Mouse (Mus musculus) T-helper 17 cell (primary cell): ENCODE results near the gene Sptbn4.

Experiments used
- in situ Hi-C, 2 experiments: fragments of 300-600 bp; cut with MboI, MseI; formaldehyde crosslinking; loops; 1 replicate in 1 of 2; 2 replicates in 1 of 2; pipeline ENCODE4 v1.15.1; 2025; ENCODE audit warnings: high pct_unique_total_duplicates in 2 of 2

Gene Sptbn4

DNA sequence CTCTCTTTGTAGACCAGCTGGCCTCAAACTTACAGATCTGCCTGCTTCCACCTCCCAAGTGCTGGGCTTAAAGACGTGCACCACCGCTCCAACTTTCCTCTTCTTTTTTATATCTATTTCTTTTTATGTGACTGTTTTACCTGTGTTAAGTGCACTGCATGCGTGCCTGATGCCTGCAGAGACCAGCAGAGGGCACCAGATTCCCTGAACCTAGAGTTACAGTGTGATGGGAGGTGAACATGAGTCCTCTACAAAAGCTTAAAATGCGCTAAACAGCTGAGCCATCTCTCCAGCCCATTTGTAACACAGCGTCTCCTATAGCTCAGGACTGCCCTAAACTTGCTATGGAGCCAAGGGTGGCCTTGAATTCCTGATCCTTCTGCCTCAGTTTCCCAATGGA is 9.9 kb downstream of the Sptbn4 start:
- in situ Hi-C loops, result loop anchor here (5.0 kb wide), 1 partner anchor 90 kb away; no protein-coding TSS in a partner anchor

GRCm38 (mm10) chr7:27433794-27434193 is 13.7 kb downstream of the Sptbn4 start:
- in situ Hi-C loops, result no loop called here

DNA sequence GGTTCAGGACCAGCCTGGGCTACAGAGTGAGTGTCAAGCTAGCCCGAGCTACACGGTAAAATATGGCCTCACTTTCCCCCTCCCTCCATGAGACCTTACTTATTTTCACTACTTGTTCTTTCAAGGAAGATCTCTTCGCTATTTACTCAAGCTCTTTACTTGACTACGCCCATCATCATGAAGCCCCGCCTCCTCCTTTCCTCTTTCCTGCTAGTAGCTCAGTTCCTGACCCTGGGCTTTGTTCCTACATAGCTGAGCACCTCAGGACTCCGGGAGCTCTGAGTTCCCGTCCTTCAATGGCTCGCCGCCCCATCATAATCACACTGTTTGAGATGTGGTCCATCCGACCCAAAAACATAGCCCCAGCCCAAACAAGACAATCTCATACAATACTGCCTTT is 14.1 kb downstream of the Sptbn4 start:
- in situ Hi-C loops, result no loop called here

- in situ Hi-C loops, result no loop called here
Observed at GRCm38 (mm10) chr7:27429135-27429534, 18.4 kb downstream of the Sptbn4 start.

DNA sequence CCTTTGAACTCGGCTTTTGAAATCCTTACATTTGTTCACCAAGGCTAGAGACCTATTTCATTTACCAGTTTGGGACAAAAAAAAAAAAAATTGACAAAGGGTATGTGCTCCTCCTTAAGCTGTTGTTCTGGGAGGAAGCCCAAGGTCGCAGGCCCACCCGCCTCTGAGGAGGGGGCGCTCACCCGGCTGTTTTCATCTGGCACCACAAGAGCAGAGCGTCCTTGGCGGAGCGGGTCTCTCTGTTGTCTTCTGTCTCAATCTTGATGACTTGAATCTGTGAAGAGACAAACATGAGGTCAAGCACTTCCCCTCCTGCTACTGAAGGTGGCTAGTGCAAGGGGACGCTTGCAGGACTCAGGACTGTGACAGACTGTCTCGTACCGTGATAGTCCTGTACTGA is 19.5 kb downstream of the Sptbn4 start:
- in situ Hi-C loops, result no loop called here

- in situ Hi-C loops, result no loop called here
Observed at GRCm38 (mm10) chr7:27427387-27427786, 20.1 kb downstream of the Sptbn4 start.

GRCm38 (mm10) chr7:27423556-27424326 is 23.7 kb downstream of the Sptbn4 start:
- in situ Hi-C loops, result no loop called here

GRCm38 (mm10) chr7:27419101-27419500 is 28.4 kb downstream of the Sptbn4 start:
- in situ Hi-C loops, result no loop called here

- in situ Hi-C loops, result no loop called here
Observed at GRCm38 (mm10) chr7:27417151-27417550, 30.3 kb downstream of the Sptbn4 start.

DNA sequence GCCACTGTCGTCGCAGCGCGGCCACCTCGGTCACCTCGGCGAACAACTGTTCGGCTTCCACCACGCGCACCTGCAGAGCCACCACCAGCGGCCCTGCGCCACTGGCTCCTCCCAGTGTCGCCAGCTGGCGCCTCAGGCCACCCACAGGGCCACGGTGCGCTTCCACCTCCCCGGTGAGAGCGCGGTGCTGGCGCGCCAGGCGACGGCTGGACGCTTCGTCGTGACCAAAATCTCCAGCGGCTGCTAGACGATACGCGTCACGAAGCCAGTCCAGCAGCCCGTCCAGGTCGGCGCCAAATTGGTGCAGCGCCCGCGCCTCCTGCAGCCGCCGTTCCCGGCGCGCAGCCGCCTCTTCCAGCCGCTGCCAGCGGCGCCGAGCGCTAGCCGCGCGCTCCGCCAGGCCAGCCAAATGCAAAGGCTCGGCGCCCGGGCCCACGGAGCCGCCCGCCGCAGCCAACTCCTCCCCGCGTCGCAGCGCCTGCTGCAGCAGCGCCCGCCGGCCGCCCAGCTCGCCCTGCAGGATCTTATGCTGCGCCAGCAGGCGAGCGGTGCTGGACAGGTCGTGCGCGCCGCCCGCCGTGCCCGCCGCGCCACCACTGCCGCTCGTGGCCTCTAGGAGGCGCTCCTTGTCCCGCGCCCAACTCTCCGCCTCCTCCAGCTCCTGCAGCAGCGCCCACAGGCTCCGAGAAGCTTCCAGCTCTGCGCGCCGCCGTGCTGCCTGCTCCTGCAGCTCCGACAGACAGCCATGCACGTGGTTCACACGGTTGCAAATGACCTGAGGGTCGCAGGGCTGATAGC is 38.9 kb downstream of the Sptbn4 start:
- in situ Hi-C loops, result no loop called here

DNA sequence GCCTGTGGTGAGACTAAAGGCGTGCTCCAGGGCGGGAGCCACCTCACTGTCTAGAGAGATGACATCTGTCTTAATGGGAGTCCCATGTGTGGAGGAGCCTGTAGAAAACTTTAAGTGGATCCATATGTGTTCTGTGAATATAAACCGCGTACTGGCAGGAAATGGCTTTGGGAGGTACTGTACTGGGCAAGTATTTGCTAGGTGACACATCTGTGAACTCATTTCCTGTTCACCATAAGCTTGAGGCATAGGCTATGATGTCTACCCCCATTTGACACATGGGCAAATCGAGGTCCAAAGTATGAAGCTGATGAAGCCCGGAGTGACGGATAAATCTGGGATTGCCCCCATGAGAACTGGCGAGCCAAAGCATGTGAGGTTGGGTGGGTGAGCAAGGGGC is 39.7 kb downstream of the Sptbn4 start:
- in situ Hi-C loops, result no loop called here

DNA sequence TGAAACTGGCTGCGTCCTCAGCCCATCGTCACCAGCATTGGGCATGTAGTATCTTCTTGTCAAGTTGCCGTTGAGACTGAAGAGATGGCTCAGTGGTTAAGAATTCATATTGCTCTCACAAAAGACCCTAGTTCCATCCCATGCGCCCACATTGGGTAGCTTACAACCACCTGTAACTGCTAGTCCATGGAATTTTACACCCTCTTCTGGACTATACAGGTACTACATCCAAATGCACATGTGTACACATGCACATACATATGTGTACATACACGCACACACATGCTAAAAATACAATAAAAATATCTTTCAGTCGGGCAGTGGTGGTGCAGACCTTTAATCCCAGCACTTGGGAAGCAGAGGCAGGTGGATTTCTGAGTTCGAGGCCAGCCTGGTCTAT is 41.0 kb downstream of the Sptbn4 start:
- in situ Hi-C loops, result no loop called here

DNA sequence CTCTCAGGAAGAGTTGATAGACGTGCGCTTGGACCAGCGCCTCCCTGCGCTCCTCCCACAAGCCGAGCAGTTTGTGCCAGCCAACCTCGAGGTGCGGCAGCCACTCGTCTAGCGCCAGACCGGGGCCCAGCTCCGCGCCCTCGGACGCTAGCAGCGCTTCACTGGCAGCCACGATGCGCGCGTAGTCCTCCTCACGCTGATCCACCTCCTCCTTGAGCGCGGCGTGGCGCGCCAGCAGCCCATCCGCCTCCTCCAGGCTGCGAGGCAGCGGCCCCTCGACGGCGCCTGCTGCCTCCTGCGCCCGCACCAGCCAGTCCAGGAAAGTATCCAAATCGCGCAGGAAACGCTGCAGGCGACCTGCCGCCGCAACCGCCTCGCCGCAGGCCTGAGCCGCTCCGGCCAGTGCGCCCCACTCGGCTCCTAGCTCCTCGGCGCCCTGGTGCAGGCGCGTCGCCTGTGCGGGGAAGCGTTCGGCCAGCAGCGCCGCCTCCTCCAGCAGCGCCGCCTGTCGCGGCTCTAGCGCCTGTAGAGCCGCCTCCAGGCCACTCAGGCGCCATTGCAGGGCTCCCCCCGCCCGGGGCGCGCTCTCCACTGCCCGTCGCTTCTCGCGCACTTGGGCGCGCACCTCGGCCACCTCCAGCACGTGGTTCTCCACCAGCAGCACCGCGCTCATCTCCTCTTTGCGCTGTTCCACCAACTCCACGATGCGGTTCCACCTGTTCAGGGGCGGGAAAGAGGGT is 43.1 kb downstream of the Sptbn4 start:
- in situ Hi-C loops, result no loop called here

DNA sequence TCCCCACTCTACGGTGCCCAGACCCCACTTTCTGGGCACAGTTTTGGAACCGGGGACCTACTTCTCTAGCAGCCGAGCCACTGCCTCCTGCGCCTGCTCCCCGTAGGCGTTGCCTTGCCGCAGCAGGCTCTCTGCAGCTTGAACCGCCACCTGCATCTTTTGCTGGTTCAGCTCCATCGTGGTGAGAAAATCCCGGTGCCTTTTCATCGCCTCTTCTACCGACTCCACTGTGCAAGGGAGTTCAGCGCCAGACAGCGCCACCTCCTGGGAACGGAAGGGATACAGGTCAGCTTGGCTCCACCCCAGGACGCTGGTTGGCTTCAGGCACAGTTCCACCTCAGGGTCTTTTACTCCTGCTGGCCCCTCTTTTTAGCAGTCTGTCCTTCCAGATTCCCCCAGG is 44.8 kb downstream of the Sptbn4 start:
- in situ Hi-C loops, result no loop called here

- in situ Hi-C loops, result no loop called here
Observed at GRCm38 (mm10) chr7:27400545-27400944, 46.9 kb downstream of the Sptbn4 start.

- in situ Hi-C loops, result no loop called here
Observed at GRCm38 (mm10) chr7:27397048-27397949, 50.2 kb downstream of the Sptbn4 start.

DNA sequence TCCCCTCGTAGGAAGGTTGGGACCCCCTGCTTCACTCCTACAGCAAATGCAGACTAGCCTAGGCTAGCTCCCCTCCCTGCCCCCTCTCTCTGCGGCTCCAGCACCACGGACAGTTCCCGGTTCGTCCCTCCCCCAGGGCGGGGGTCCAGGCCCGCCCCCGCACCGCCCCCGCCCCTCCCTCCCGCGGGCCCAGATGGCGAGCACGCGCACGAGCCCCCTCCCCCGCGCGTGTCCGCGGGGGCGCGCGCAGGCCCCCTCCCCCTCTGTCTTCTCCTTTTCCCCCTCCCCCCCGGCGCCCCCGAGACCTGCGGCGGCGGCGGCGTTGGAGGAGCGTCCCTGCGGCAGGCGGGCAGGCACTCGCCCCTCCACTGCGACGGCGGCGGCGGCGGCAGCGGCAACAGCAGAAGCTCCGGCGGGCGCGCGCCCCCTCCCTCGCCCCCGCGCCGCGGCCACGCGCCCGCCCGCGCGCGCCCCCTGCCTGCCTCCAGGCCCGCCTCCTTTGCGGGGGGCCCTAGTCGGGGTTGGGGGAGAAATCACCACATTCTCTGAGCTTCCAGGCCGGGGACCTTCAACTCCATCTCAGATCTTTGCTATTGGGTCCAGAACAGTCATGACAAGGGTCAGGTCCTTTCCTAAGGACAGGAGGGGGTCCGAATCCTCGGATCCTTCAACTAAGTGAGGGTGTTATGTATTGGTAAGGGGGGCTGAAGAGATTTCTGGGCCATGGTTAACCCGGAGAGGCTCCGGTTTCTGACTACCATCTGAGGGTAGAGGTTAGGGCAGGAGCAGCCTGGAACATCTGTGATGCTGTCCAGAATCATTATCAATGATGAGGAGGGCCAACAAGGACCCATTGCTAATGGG is 51.1 kb downstream of the Sptbn4 start:
- in situ Hi-C loops, result no loop called here

- in situ Hi-C loops, result no loop called here
Observed at GRCm38 (mm10) chr7:27395521-27396183, 51.8 kb downstream of the Sptbn4 start.

DNA sequence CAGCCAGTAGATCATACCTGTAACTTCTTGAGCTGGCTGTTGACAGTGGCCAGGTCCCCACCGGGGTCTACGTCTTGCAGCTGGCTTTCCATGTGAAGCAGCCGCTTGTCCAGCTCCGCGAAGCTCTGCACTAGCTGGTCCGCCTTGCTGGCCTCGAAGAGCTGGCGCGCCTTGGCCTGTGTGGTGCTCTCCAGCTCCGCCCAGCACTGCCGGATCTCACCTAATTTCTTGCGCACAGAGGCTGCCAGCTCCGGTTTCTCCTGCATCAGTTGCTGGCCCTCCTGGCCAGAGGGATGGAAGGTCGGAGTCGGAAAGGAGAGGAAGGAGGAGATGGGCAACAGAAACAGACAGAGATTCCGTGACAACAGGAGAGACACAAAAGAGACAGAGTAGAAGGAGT is 56.1 kb downstream of the Sptbn4 start:
- in situ Hi-C loops, result no loop called here

- in situ Hi-C loops, result loop anchor here (5.0 kb wide), 2 partner anchors 42 to 52 kb away; partner anchors contain the start of gene Ltbp4 (in 1 of the 2)
Observed at GRCm38 (mm10) chr7:27389213-27389612, 58.3 kb downstream of the Sptbn4 start.
